Mouse (Mus musculus): Measurements from ENCODE around the gene Zkscan5. TPM values are rescaled to one million over a fixed set of nuclear protein-coding genes. Genes with fewer than 3 reads are reported as not detected.
"Not testable (repeated sequence)": the region's sequence is repeated elsewhere in the genome, so short reads cannot be mapped to it uniquely, and the experiment has no call there.

Gene Zkscan5
- polyA plus RNA-seq, 1 experiment: 11.2 TPM

- DNase-seq: no peak
- TF ChIP-seq CTCF (IDR thresholded peaks at IDR 0.05; ENCODE audit: borderline replicate concordance, insufficient read depth, low read depth, low read length) (no peak), POLR2A (IDR thresholded peaks at IDR 0.05; ENCODE audit: borderline replicate concordance, insufficient read depth, low read length) (no peak)
- 65% methylated on average over 4 of the region's 4 CpGs for WGBS
- no peaks in the 10 kb centered on the region for H3K27me3 ChIP-seq (ENCODE audit: control insufficient read depth, insufficient read depth, low read length)
- H3K27ac ChIP-seq (ENCODE audit: insufficient read depth, low read length): no peak overlapping the region
- no peaks in the 10 kb centered on the region for H3K4me1 ChIP-seq (ENCODE audit: control insufficient read depth, insufficient read depth, low read length)
- no peak overlapping the region for H3K4me3 ChIP-seq (replicated peaks; ENCODE audit: insufficient read depth, low read depth, low read length)
These were observed 10.3 kb downstream of the Zkscan5 start for GRCm38 (mm10) chr5:145214679-145215078.

GRCm38 (mm10) chr5:145217746-145218145 is 13.4 kb downstream of the Zkscan5 start:
- DNase-seq: no peak
- H3K27ac ChIP-seq (ENCODE audit: insufficient read depth, low read length): no peak overlapping the region
- WGBS: 86% methylated on average over 6 of the region's 6 CpGs
- no peak overlapping the region for H3K4me3 ChIP-seq (replicated peaks; ENCODE audit: insufficient read depth, low read depth, low read length)
- H3K4me1 ChIP-seq (ENCODE audit: control insufficient read depth, insufficient read depth, low read length): no peaks in the 10 kb centered on the region
- H3K27me3 ChIP-seq (ENCODE audit: control insufficient read depth, insufficient read depth, low read length): no peaks in the 10 kb centered on the region
- no peak for TF ChIP-seq POLR2A (IDR thresholded peaks at IDR 0.05; ENCODE audit: borderline replicate concordance, insufficient read depth, low read length)
- no peak for TF ChIP-seq CTCF (IDR thresholded peaks at IDR 0.05; ENCODE audit: borderline replicate concordance, insufficient read depth, low read depth, low read length)

GRCm38 (mm10) chr5:145218206-145218605 is 13.8 kb downstream of the Zkscan5 start:
- no peak overlapping the region for H3K27ac ChIP-seq (ENCODE audit: insufficient read depth, low read length)
- no peak overlapping the region for H3K4me3 ChIP-seq (replicated peaks; ENCODE audit: insufficient read depth, low read depth, low read length)
- H3K4me1 ChIP-seq (ENCODE audit: control insufficient read depth, insufficient read depth, low read length): no peaks in the 10 kb centered on the region
- TF ChIP-seq CTCF (IDR thresholded peaks at IDR 0.05; ENCODE audit: borderline replicate concordance, insufficient read depth, low read depth, low read length): no peak
- no peak for TF ChIP-seq POLR2A (IDR thresholded peaks at IDR 0.05; ENCODE audit: borderline replicate concordance, insufficient read depth, low read length)
- DNase-seq: no peak
- 95% methylated on average over 21 of the region's 21 CpGs for WGBS
- no peaks in the 10 kb centered on the region for H3K27me3 ChIP-seq (ENCODE audit: control insufficient read depth, insufficient read depth, low read length)

GRCm38 (mm10) chr5:145218671-145219070 is 14.3 kb downstream of the Zkscan5 start:
- 93% methylated on average over 20 of the region's 20 CpGs for WGBS
- Histone ChIP-seq H3K4me3 (replicated peaks; ENCODE audit: insufficient read depth, low read depth, low read length) (no peak overlapping the region), H3K4me1 (ENCODE audit: control insufficient read depth, insufficient read depth, low read length) (no peaks in the 10 kb centered on the region), H3K27ac (ENCODE audit: insufficient read depth, low read length) (no peak overlapping the region), H3K27me3 (ENCODE audit: control insufficient read depth, insufficient read depth, low read length) (no peaks in the 10 kb centered on the region)
- no peak for DNase-seq
- TF ChIP-seq POLR2A (IDR thresholded peaks at IDR 0.05; ENCODE audit: borderline replicate concordance, insufficient read depth, low read length) (no peak), CTCF (IDR thresholded peaks at IDR 0.05; ENCODE audit: borderline replicate concordance, insufficient read depth, low read depth, low read length) (no peak)

- Histone ChIP-seq H3K4me1 (ENCODE audit: control insufficient read depth, insufficient read depth, low read length) (no peaks in the 10 kb centered on the region), H3K27me3 (ENCODE audit: control insufficient read depth, insufficient read depth, low read length) (no peaks in the 10 kb centered on the region), H3K4me3 (replicated peaks; ENCODE audit: insufficient read depth, low read depth, low read length) (no peak overlapping the region), H3K27ac (ENCODE audit: insufficient read depth, low read length) (no peak overlapping the region)
- TF ChIP-seq CTCF (IDR thresholded peaks at IDR 0.05; ENCODE audit: borderline replicate concordance, insufficient read depth, low read depth, low read length) (no peak), POLR2A (IDR thresholded peaks at IDR 0.05; ENCODE audit: borderline replicate concordance, insufficient read depth, low read length) (no peak)
- 83% methylated on average over 8 of the region's 8 CpGs for WGBS
- no peak for DNase-seq
These were observed 15.6 kb downstream of the Zkscan5 start for GRCm38 (mm10) chr5:145219981-145220380.

- Histone ChIP-seq H3K4me1 (ENCODE audit: control insufficient read depth, insufficient read depth, low read length) (no peaks in the 10 kb centered on the region), H3K4me3 (replicated peaks; ENCODE audit: insufficient read depth, low read depth, low read length) (no peak overlapping the region), H3K27ac (ENCODE audit: insufficient read depth, low read length) (no peak overlapping the region), H3K27me3 (ENCODE audit: control insufficient read depth, insufficient read depth, low read length) (no peaks in the 10 kb centered on the region)
- TF ChIP-seq CTCF (IDR thresholded peaks at IDR 0.05; ENCODE audit: borderline replicate concordance, insufficient read depth, low read depth, low read length): no peak
- no peak for TF ChIP-seq POLR2A (IDR thresholded peaks at IDR 0.05; ENCODE audit: borderline replicate concordance, insufficient read depth, low read length)
- 90% methylated on average over 5 of the region's 5 CpGs for WGBS
- DNase-seq: no peak
These were observed 18.5 kb downstream of the Zkscan5 start for GRCm38 (mm10) chr5:145222840-145223239.

GRCm38 (mm10) chr5:145223395-145223794 is 19.0 kb downstream of the Zkscan5 start:
- no peak for DNase-seq
- Histone ChIP-seq H3K27ac (ENCODE audit: insufficient read depth, low read length) (no peak overlapping the region), H3K4me3 (replicated peaks; ENCODE audit: insufficient read depth, low read depth, low read length) (no peak overlapping the region), H3K27me3 (ENCODE audit: control insufficient read depth, insufficient read depth, low read length) (no peaks in the 10 kb centered on the region), H3K4me1 (ENCODE audit: control insufficient read depth, insufficient read depth, low read length) (no peaks in the 10 kb centered on the region)
- TF ChIP-seq POLR2A (IDR thresholded peaks at IDR 0.05; ENCODE audit: borderline replicate concordance, insufficient read depth, low read length) (no peak), CTCF (IDR thresholded peaks at IDR 0.05; ENCODE audit: borderline replicate concordance, insufficient read depth, low read depth, low read length) (no peak)
- 82% methylated on average over 12 of the region's 12 CpGs for WGBS

GRCm38 (mm10) chr5:145226453-145226852 is 22.1 kb downstream of the Zkscan5 start:
- WGBS: 43% methylated on average over 2 of the region's 2 CpGs
- H3K27ac ChIP-seq (ENCODE audit: insufficient read depth, low read length): no peak overlapping the region
- no peaks in the 10 kb centered on the region; the same call in 1 of the 2 replicates for H3K4me1 ChIP-seq (ENCODE audit: control insufficient read depth, insufficient read depth, low read length)
- no peaks in the 10 kb centered on the region for H3K27me3 ChIP-seq (ENCODE audit: control insufficient read depth, insufficient read depth, low read length)
- H3K4me3 ChIP-seq (replicated peaks; ENCODE audit: insufficient read depth, low read depth, low read length): no peak overlapping the region
- no peak for TF ChIP-seq CTCF (IDR thresholded peaks at IDR 0.05; ENCODE audit: borderline replicate concordance, insufficient read depth, low read depth, low read length)
- no peak for TF ChIP-seq POLR2A (IDR thresholded peaks at IDR 0.05; ENCODE audit: borderline replicate concordance, insufficient read depth, low read length)
- no peak for DNase-seq

- H3K4me1 ChIP-seq (ENCODE audit: control insufficient read depth, insufficient read depth, low read length); H3K27ac ChIP-seq (ENCODE audit: insufficient read depth, low read length); DNase-seq; H3K27me3 ChIP-seq (ENCODE audit: control insufficient read depth, insufficient read depth, low read length); H3K4me3 ChIP-seq (replicated peaks; ENCODE audit: insufficient read depth, low read depth, low read length): not testable (repeated sequence)
- 80% methylated on average over 6 of the region's 6 CpGs for WGBS
These were observed 24.9 kb downstream of the Zkscan5 start for GRCm38 (mm10) chr5:145229283-145229682.

All from cerebellum, adult 2 months (tissue).